Mouse (Mus musculus) fat pad, adult 2 months (tissue): ENCODE measurements around the gene Rrm2.
"Not testable (repeated sequence)": the region's sequence is repeated elsewhere in the genome, so short reads cannot be mapped to it uniquely, and the experiment has no call there.

Experiments used
- DNase-seq: peaks from one replicate; pipeline ENCODE4 v3.0.0-alpha.2; 2011; ENCODE audit warnings: low read depth, low spot score; ENCODE audit errors: extremely low read depth

Rrm2 gene

DNA sequence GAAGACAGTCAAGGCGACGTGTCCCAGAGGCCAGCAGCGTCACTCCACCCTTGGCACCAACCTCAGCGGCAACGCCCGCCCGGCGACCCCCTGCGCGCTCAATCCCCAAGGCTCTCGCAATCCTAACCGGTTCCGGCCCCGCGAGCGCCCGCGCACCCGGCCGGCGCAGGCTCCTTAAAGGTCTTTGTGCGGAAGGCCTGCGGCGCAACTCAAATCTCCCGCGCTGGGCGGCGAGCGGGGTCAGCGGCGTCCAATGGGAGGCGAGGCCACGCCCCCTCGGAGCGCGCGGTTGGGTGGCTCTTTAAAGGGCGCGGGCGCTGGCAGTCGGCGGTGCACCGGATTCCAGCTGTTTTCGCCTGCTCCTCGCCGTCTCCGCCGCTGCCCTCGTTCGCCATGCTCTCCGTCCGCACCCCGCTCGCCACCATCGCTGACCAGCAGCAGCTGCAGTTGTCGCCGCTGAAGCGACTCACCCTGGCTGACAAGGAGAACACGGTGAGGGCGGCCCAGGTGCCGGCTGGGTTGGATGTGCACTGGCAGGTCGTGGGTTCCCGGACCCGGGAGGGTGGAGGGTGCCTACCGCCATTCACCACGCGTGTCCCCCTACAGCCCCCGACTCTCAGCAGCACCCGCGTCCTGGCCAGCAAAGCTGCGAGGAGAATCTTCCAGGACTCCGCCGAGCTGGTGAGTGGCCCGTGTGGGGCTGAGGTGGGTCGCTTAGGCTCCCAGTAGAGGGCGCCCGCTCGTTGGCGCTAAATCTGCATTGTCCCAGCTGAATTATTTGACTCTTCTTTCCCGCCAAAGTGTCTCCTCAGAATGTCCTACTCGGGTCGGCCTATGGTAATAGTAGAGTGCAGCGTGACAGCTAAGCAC is at the start of gene Rrm2:
TSS of gene Rrm2 (plus strand) at position 288 of the 870 bp plus-strand sequence.
- DNase-seq, result no peak

DNA sequence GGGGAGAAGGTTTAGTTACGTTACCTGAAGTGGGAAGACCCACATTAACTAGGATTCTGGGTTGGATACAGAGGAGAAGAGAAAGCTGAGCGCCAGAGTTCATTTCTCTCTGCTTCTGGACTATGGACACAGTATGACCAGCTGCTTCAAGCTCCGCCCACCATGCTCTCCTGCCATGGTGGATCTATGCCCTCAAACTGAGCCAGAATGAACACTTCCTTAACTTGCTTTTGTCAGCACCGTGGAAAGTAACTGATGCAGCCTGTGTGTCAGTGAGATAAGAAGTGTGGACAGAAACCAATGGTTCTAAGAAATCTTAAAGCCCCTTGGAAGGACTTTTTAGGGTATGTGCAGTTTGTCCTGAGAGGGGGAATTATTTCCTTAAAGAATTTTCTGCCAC is 49.0 kb upstream of the Rrm2 start:
- no peak for DNase-seq

- no peak for DNase-seq
Observed at GRCm38 (mm10) chr12:24659923-24660322, 48.1 kb upstream of the Rrm2 start.

DNA sequence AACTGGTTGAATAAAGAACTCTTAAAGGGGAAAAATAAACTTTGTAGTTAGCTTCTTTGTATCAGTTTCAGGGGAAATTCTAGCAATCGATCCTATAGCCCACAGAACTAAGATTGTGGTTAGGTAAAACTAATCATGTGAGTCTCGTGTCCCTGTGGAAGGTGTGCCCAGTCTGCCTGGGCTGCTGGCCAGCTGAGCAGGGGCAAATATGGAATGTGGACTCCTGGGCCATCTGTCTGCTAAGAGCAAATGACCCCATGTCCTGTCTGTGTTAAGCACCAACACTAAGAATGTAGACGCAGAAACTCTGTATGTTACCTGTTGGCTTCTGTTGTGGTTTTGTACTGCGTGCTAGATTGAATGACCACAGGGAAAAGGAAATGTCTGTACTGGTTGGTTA is 46.9 kb upstream of the Rrm2 start:
- DNase-seq, result no peak

GRCm38 (mm10) chr12:24662131-24662530 is 45.9 kb upstream of the Rrm2 start:
- peak; percentile 14 for DNase-seq

- no peak for DNase-seq
Observed at GRCm38 (mm10) chr12:24680096-24680491, 27.9 kb upstream of the Rrm2 start.

DNA sequence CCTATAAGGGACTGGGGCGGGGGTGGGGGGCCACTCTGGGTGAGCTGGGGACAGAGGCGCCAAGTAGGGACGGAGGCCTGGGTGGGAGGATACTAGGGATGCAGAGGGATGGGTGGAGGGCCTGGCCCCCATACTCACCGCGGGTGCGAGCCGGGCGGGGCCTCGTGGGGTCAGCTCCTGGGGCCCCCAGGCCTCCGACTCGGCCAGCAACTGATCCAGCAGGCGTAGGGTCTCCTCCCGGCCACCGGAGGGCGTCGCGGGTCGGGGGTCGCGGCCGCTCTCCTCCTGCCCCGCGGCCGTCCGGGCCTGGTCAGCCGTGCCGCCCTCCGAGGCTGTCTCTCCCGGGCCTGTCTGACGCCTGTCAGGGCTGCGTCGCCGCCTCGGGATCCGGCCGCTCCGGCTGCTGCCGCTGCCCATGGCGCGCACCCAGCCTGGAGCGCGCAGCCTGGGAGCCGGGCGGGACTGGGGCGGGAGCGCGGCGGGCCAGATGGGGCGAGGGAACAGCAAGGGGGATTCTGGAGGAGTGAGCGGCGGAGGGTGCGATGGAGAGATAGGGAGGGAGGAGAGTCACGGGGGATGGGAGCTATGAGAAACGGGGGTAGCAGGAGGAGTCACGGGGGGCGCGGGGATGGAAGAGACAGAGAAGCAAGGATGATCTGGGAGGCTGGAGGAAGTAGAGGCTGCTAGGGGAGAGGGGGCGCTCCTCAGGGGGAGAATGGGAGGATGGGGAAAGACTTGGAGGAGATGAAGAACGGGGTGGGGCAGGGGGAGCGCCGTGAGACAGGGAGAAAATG is 27.4 kb upstream of the Rrm2 start:
- no peak for DNase-seq

GRCm38 (mm10) chr12:24681286-24682023 is 26.6 kb upstream of the Rrm2 start, which contains the start of gene Cys1:
Gene Cys1 (minus strand): TSS chr12:24681813.
- no peak for DNase-seq

- DNase-seq, result no peak
Observed at GRCm38 (mm10) chr12:24682563-24682962, 25.5 kb upstream of the Rrm2 start.

- DNase-seq, result no peak
Observed at GRCm38 (mm10) chr12:24683461-24683860, 24.6 kb upstream of the Rrm2 start.

DNA sequence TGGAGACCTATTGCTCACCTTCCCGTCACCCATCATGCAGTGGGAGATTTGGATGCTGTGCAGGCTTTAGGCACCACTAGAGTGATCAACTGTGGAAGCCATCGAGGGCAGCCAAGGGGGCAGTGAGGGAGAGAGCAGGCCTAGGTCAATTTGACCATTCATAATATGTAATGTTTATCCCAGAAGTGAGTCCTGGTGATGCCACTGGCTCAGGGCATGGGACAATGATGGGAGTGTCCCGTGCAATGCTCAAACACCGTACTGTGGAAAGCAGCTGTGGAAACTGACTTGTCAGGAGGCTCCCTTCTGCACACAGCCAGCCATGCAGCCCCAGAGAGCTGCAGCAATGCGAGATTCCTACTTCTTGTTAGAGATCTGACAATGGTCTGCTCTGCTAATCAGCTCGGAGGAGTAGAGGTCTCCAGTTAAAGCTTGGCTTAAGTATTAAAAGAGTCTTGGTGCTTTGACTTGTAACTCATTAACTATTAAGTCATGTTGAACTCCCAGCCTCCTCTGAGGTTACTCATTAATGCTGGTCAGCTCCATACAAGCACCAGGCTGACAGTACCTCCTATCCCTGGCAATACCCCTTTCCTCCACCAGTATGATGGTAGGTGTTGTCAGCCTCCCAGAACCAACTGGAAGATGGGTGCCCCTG is 21.9 kb upstream of the Rrm2 start:
- no peak for DNase-seq

DNA sequence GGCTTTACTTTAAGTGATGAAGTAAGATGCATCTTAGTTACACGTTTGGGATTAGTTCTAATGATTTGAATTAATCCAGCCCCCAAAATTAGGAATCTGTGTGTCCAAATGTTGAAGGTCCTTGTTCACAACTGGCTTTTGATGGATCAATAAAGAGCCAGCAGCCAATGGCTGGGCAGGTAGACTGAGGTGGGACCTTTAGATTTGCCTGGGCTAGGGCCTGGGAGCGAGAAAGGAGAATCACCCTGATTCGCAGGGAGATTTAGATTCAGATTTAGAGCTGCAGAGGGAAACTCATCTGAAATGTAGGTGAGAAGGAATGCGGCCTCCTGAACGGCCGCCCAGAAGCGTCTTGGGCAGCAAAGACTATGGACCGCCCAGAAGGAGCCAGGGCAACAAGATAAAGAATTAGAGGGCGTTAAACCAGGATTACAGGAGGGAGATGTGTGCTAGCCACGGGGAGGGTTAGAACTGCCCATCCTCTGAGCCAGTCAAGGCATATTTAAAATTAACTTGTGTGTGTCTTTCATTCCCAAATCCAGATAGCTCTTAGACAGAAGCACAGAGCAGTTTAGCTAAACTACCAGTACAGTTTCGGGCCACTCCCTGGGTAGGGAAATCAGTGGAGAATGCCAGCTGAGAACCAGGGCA is 21.2 kb upstream of the Rrm2 start:
- no peak for DNase-seq

DNA sequence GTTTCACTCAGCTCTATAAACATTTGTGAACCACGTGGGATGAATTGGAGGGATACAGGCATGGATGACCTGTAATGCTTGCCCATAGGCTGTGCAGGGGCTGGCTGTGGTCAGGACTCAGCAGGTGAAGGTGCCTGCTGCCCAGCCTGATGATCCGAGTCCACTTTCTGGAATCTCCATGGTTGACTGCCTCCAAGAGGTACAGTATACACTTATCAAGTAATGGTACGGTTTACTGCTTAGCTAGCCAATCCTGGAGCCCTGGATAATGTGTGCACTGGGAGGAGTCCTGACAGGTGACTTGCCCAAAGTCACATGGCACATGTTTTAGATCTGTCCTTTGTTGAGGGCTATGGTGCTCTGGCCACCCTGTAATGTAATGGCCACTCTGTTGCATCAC is 17.7 kb upstream of the Rrm2 start:
- no peak for DNase-seq

DNA sequence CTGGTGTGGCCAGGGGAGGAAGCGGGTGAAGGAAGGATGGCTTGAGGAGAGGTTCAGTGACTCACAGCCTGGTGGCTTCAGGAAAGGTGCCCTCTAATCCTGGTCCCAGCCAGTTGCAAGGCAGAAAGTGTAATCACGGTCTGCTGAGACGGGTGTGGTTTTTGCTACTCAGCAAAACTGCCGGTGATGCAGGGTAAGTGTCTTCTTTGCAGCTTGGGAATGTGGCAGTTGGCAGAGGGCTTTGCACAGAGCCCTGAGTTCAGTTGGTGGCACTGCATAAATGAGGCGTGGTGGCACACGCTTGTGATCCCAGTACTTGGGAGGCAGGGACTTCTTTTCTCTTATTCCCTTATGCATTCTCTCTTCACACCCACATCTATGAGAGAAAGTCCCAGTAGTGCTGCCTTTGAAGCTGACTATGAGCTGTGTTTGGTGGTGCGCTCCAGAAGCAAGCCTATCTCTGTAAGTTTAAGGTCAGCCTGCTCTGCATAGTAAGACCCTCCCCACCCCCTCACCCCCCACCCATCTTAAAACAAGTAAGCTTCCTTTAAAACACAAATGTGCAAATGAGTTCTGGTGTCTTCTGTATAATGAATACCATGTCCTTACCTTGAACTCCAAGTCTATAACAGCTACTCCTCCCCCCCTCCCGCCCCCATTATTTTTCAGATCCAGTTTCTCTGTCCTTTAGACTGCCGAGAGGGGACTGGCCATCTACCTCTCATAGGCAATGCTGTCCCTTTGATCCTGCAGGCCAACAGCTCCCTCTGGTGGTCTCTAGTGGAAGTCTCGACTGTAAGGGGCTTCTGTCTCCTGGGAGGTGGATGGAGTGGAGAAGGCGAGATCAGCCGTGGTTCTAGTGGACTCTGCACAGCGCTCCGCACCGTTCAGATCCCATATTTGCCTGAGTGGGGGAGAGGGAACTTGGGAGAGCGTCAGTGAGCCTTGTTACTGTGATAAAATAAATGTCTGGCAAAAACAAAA is 11.2 kb upstream of the Rrm2 start:
- DNase-seq, result no peak

- no peak for DNase-seq
Observed at GRCm38 (mm10) chr12:24697484-24698204, 10.4 kb upstream of the Rrm2 start.

DNA sequence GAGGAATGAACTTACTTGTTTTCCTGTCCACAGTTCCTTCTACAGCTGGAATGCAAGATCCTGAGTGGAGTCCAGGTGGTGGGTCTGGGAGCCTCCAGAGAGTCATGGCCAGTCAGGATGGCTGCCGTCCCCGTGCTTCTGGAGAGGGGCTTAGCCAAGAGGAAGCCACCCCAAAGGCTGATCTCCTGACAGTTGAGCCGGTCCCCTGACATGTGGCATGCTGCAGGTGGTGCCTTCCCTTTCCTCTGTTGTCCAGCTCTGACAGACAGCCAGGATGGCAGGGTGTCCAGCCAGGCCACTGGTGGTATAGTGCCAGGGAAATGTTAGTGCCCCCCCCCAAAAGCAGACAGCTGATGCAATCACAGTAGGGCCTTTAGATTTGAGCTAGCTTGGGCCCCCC is 9.5 kb upstream of the Rrm2 start:
- DNase-seq, result no peak

- DNase-seq, result no peak
Observed at GRCm38 (mm10) chr12:24699578-24699977, 8.5 kb upstream of the Rrm2 start.

GRCm38 (mm10) chr12:24701621-24702020 is 6.4 kb upstream of the Rrm2 start:
- DNase-seq, result not testable (repeated sequence)
